Mouse (Mus musculus): ENCODE measurements around the gene Fank1.

Fank1 gene

GRCm38 (mm10) chr7:133775179-133775578 lies 1.5 kb upstream of the Fank1 start:
- no peak for DNase-seq

GRCm38 (mm10) chr7:133775796-133776625 lies 650 bp upstream of the Fank1 start:
- DNase-seq: no peak

- no peak for DNase-seq
These were observed 4.9 kb downstream of the Fank1 start for GRCm38 (mm10) chr7:133781583-133781982.

- no peak for DNase-seq
These were observed 5.3 kb downstream of the Fank1 start for GRCm38 (mm10) chr7:133781991-133782390.

GRCm38 (mm10) chr7:133782717-133783435 lies 6.2 kb downstream of the Fank1 start, which contains the start of gene Dhx32:
Gene Dhx32 (minus strand): TSS chr7:133782726.
- peak; percentile 46 for DNase-seq

GRCm38 (mm10) chr7:133787571-133787970 lies 10.9 kb downstream of the Fank1 start:
- no peak for DNase-seq

- DNase-seq: no peak
These were observed 11.5 kb downstream of the Fank1 start for GRCm38 (mm10) chr7:133788147-133788546.

- no peak for DNase-seq
These were observed 13.5 kb downstream of the Fank1 start for GRCm38 (mm10) chr7:133790171-133790570.

GRCm38 (mm10) chr7:133790608-133791229 lies 14.1 kb downstream of the Fank1 start:
- DNase-seq: no peak

- DNase-seq: no peak
These were observed 16.1 kb downstream of the Fank1 start for GRCm38 (mm10) chr7:133792771-133793170.

GRCm38 (mm10) chr7:133793248-133794131 lies 16.8 kb downstream of the Fank1 start:
- no peak for DNase-seq

GRCm38 (mm10) chr7:133794720-133795119 lies 18.1 kb downstream of the Fank1 start:
- no peak for DNase-seq

- DNase-seq: no peak
These were observed 23.3 kb downstream of the Fank1 start for GRCm38 (mm10) chr7:133799928-133800327.

GRCm38 (mm10) chr7:133801823-133802222 lies 25.2 kb downstream of the Fank1 start:
- DNase-seq: no peak

GRCm38 (mm10) chr7:133805614-133806175 lies 29.0 kb downstream of the Fank1 start:
- DNase-seq: peak; percentile 19

GRCm38 (mm10) chr7:133812927-133813326 lies 36.3 kb downstream of the Fank1 start:
- no peak for DNase-seq

GRCm38 (mm10) chr7:133813331-133813730 lies 36.7 kb downstream of the Fank1 start:
- no peak for DNase-seq

- no peak for DNase-seq
These were observed 47.1 kb downstream of the Fank1 start for GRCm38 (mm10) chr7:133823751-133824150.

- peak; percentile 15 for DNase-seq
These were observed 47.9 kb downstream of the Fank1 start for GRCm38 (mm10) chr7:133824579-133824978.

- no peak for DNase-seq
These were observed 51.9 kb downstream of the Fank1 start for GRCm38 (mm10) chr7:133828514-133828913.

GRCm38 (mm10) chr7:133829579-133829978 lies 52.9 kb downstream of the Fank1 start:
- DNase-seq: no peak

GRCm38 (mm10) chr7:133839546-133839945 lies 62.9 kb downstream of the Fank1 start:
- no peak for DNase-seq
